Mouse (Mus musculus): ENCODE data around the gene Tmub1. TPM values are rescaled to one million over a fixed set of nuclear protein-coding genes. Genes with fewer than 3 reads are reported as not detected.
"Not testable (repeated sequence)": the region's sequence is repeated elsewhere in the genome, so short reads cannot be mapped to it uniquely, and the experiment has no call there.

Tmub1 gene
- total and polyA plus RNA-seq, 2 experiments from 2014 or later: 16.5 to 36.7 TPM

DNA sequence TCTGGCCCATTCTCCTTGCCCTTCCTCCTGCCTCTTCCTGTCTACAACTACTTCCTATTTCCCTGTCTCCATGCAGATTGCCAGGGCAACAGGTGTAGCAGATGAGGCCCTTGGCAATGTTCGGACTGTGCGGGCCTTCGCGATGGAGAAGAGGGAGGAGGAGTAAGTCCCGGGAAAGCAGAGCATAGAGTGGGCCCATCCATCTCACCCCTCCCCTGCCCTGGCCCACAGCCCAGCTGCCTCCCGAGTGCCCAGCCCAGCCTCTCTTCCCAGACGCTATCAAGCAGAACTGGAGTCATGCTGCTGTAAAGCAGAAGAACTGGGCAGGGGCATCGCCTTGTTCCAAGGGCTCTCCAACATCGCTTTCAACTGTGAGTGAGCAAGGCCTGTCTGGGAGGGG is 45.7 kb downstream of the Tmub1 start:
- Histone ChIP-seq H3K9ac (replicated peaks; ENCODE audit: low read depth, low read length) (no peak overlapping the region), H3K27ac (ENCODE audit: low read depth) (no peak overlapping the region), H3K4me3 (ENCODE audit: low read depth, low read length) (no peak overlapping the region), H3K4me1 (ENCODE audit: control insufficient read depth, insufficient read depth) (no peaks in the 10 kb centered on the region), H3K4me2 (ENCODE audit: low read depth, low read length) (no peak overlapping the region), H3K36me3 (replicated peaks; ENCODE audit: control insufficient read depth, insufficient read depth, low read length) (peaks cover 59% of the 10 kb centered on the region), H3K27me3 (ENCODE audit: control insufficient read depth, insufficient read depth, low read length) (no peaks in the 10 kb centered on the region), H3K9me3 (replicated peaks; ENCODE audit: control insufficient read depth, low read length) (no peaks in the 10 kb centered on the region)
- TF ChIP-seq CTCF (IDR thresholded peaks at IDR 0.05; ENCODE audit: low read depth): no peak
- no peak for TF ChIP-seq EP300 (IDR thresholded peaks at IDR 0.05; ENCODE audit: low read depth)
- ATAC-seq (ENCODE audit: insufficient read depth, low read depth) (peak; percentile 47), DNase-seq (ENCODE audit: low spot score) (no peak)
- 32% methylated on average over 9 of the region's 9 CpGs for WGBS

DNA sequence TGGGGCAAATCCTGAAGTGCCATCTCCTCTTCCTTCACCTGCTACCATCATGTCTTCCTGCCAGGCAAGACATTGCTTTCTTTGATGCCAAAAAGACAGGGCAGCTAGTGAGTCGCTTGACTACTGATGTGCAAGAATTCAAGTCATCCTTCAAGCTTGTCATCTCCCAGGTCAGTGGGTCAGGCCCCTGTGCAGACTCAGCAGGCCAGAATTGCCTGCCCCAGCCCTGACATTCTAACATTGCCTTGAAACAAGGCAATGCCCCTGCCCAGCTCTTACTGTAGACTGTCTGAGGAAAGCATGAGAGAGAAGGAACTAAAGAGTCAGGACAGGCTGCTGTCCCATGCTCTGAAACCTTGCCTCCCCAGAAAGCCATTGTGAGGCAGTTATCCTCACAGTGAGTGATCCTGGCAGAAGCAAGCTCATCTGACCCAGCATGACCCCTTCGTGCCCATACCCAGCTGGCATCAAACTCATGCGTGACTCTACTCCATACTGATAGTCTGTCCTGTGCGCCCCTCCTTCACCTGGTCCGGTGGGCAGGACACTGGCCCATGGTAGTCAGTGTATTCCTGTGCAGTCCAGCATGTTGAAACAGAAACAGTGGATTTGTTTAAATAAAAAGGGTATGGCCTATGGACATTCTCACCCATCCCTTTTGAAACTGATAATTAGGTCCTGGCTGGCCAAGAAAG is 46.6 kb downstream of the Tmub1 start:
- TF ChIP-seq CTCF (IDR thresholded peaks at IDR 0.05; ENCODE audit: low read depth) (no peak), EP300 (IDR thresholded peaks at IDR 0.05; ENCODE audit: low read depth) (no peak)
- DNase-seq (ENCODE audit: low spot score): no peak
- no peak for ATAC-seq (ENCODE audit: insufficient read depth, low read depth)
- H3K4me2 ChIP-seq (ENCODE audit: low read depth, low read length): no peak overlapping the region
- no peak overlapping the region for H3K27ac ChIP-seq (ENCODE audit: low read depth)
- no peaks in the 10 kb centered on the region for H3K27me3 ChIP-seq (ENCODE audit: control insufficient read depth, insufficient read depth, low read length)
- H3K4me1 ChIP-seq (ENCODE audit: control insufficient read depth, insufficient read depth): no peaks in the 10 kb centered on the region
- H3K9me3 ChIP-seq (replicated peaks; ENCODE audit: control insufficient read depth, low read length): no peaks in the 10 kb centered on the region
- no peak overlapping the region for H3K9ac ChIP-seq (replicated peaks; ENCODE audit: low read depth, low read length)
- 87% methylated on average over 5 of the region's 5 CpGs for WGBS
- peaks cover 53% of the 10 kb centered on the region for H3K36me3 ChIP-seq (replicated peaks; ENCODE audit: control insufficient read depth, insufficient read depth, low read length)
- H3K4me3 ChIP-seq (ENCODE audit: low read depth, low read length): no peak overlapping the region

DNA sequence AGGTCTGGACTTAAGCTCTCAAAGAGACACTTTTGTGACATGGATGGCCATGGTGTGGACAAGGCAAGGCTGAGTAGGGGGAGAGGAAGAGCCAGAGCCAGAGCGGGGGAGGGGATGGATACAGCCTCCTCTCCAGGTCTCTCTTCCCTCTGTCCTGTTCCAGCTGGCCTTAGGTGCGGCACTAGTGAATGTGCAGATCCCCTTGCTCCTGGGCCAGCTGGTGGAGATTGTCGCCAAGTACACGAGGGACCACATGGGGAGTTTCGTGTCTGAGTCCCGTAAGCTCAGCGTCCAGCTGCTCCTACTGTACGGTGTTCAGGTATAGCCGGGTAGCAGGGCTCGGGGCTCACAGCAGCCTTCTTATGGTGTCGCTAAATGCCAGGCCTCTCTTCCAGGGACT is 47.3 kb downstream of the Tmub1 start:
- Histone ChIP-seq H3K4me1 (ENCODE audit: control insufficient read depth, insufficient read depth) (no peaks in the 10 kb centered on the region), H3K4me2 (ENCODE audit: low read depth, low read length) (no peak overlapping the region), H3K9me3 (replicated peaks; ENCODE audit: control insufficient read depth, low read length) (no peaks in the 10 kb centered on the region), H3K36me3 (replicated peaks; ENCODE audit: control insufficient read depth, insufficient read depth, low read length) (peaks cover 51% of the 10 kb centered on the region), H3K4me3 (ENCODE audit: low read depth, low read length) (no peak overlapping the region), H3K27ac (ENCODE audit: low read depth) (no peak overlapping the region), H3K27me3 (ENCODE audit: control insufficient read depth, insufficient read depth, low read length) (no peaks in the 10 kb centered on the region), H3K9ac (replicated peaks; ENCODE audit: low read depth, low read length) (no peak overlapping the region)
- TF ChIP-seq EP300 (IDR thresholded peaks at IDR 0.05; ENCODE audit: low read depth) (no peak), CTCF (IDR thresholded peaks at IDR 0.05; ENCODE audit: low read depth) (no peak)
- WGBS: 86% methylated on average over 11 of the region's 11 CpGs
- ATAC-seq (ENCODE audit: insufficient read depth, low read depth) (no peak), DNase-seq (ENCODE audit: low spot score) (no peak)

GRCm38 (mm10) chr5:24399686-24400085 is 48.0 kb downstream of the Tmub1 start:
- Histone ChIP-seq H3K4me2 (ENCODE audit: low read depth, low read length) (no peak overlapping the region), H3K27me3 (ENCODE audit: control insufficient read depth, insufficient read depth, low read length) (no peaks in the 10 kb centered on the region), H3K9me3 (replicated peaks; ENCODE audit: control insufficient read depth, low read length) (no peaks in the 10 kb centered on the region), H3K4me3 (ENCODE audit: low read depth, low read length) (no peak overlapping the region), H3K9ac (replicated peaks; ENCODE audit: low read depth, low read length) (no peak overlapping the region), H3K4me1 (ENCODE audit: control insufficient read depth, insufficient read depth) (0 out of 2 replicates have a peak, but pooled peaks cover 3% of the 10 kb centered on the region), H3K36me3 (replicated peaks; ENCODE audit: control insufficient read depth, insufficient read depth, low read length) (peaks cover 48% of the 10 kb centered on the region), H3K27ac (ENCODE audit: low read depth) (no peak overlapping the region)
- TF ChIP-seq CTCF (IDR thresholded peaks at IDR 0.05; ENCODE audit: low read depth) (no peak), EP300 (IDR thresholded peaks at IDR 0.05; ENCODE audit: low read depth) (no peak)
- WGBS: 78% methylated on average over 10 of the region's 10 CpGs
- ATAC-seq (ENCODE audit: insufficient read depth, low read depth) (no peak), DNase-seq (ENCODE audit: low spot score) (no peak)

DNA sequence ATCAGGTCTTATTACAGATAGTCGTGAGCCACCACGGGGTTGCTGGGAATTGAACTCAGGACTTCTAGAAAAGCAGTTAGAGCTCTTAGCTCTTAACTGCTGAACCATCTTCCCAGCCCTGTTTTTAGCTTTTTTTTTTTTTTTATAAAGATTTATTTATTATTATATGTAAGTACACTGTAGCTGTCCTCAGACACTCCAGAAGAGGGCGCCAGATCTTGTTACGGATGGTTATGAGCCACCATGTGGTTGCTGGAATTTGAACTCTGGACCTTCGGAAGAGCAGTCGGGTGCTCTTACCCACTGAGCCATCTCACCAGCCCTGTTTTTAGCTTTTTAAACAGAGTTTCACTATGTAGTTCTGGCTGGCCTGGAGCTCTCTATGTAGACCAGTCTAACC is 51.4 kb downstream of the Tmub1 start:
- not testable (repeated sequence) for H3K27me3 ChIP-seq (ENCODE audit: control insufficient read depth, insufficient read depth, low read length); H3K27ac ChIP-seq (ENCODE audit: low read depth); ATAC-seq (ENCODE audit: insufficient read depth, low read depth); DNase-seq (ENCODE audit: low spot score); H3K4me2 ChIP-seq (ENCODE audit: low read depth, low read length); H3K9me3 ChIP-seq (replicated peaks; ENCODE audit: control insufficient read depth, low read length); H3K4me3 ChIP-seq (ENCODE audit: low read depth, low read length); H3K4me1 ChIP-seq (ENCODE audit: control insufficient read depth, insufficient read depth); H3K9ac ChIP-seq (replicated peaks; ENCODE audit: low read depth, low read length)
- WGBS: 88% methylated on average over 6 of the region's 6 CpGs
- H3K36me3 ChIP-seq (replicated peaks; ENCODE audit: control insufficient read depth, insufficient read depth, low read length): peaks cover 22% of the 10 kb centered on the region

Other genes starting within 250 kb of the Tmub1 start
- gene Kcnh2, start 96.2 kb downstream of the Tmub1 start, total RNA-seq (2014; rRNA removed; ENCODE audit: low replicate concordance): 86.1 and 120 TPM in 2 replicates
- 29.4 and 32.1 TPM in 2 replicates for gene Kcnh2, start 96.2 kb downstream of the Tmub1 start, polyA plus RNA-seq (2015; fragmentation: Nextera tagmentation; extraction: Ambion mirVana)
- gene Nos3, start 83.0 kb downstream of the Tmub1 start, total RNA-seq (2014; rRNA removed; ENCODE audit: low replicate concordance): 50.9 and 52.1 TPM in 2 replicates
- gene Nos3, start 83.0 kb downstream of the Tmub1 start, polyA plus RNA-seq (2015; fragmentation: Nextera tagmentation; extraction: Ambion mirVana): 21.1 and 25.6 TPM in 2 replicates
- 0.15 and 0.66 TPM in 2 replicates for gene Atg9b, start 55.7 kb downstream of the Tmub1 start, total RNA-seq (2014; rRNA removed; ENCODE audit: low replicate concordance)
- 0.34 and 0.47 TPM in 2 replicates for gene Atg9b, start 55.7 kb downstream of the Tmub1 start, polyA plus RNA-seq (2015; fragmentation: Nextera tagmentation; extraction: Ambion mirVana)
- gene Abcb8, start 54.2 kb downstream of the Tmub1 start, total RNA-seq (2014; rRNA removed; ENCODE audit: low replicate concordance): 141 and 159 TPM in 2 replicates
- 69.2 and 73.2 TPM in 2 replicates for gene Abcb8, start 54.2 kb downstream of the Tmub1 start, polyA plus RNA-seq (2015; fragmentation: Nextera tagmentation; extraction: Ambion mirVana)
- gene Asic3, start 34.5 kb downstream of the Tmub1 start, total RNA-seq (2014; rRNA removed; ENCODE audit: low replicate concordance): not detected in 2 replicates
- gene Asic3, start 34.5 kb downstream of the Tmub1 start, polyA plus RNA-seq (2015; fragmentation: Nextera tagmentation; extraction: Ambion mirVana): 0.08 and 0.10 TPM in 2 replicates
- gene Cdk5, start 24.3 kb downstream of the Tmub1 start, total RNA-seq (2014; rRNA removed; ENCODE audit: low replicate concordance): 17.3 and 21.6 TPM in 2 replicates
- gene Cdk5, start 24.3 kb downstream of the Tmub1 start, polyA plus RNA-seq (2015; fragmentation: Nextera tagmentation; extraction: Ambion mirVana): 30.9 and 32.2 TPM in 2 replicates
- gene Slc4a2, start 24.0 kb downstream of the Tmub1 start, total RNA-seq (2014; rRNA removed; ENCODE audit: low replicate concordance): 74.9 and 110 TPM in 2 replicates
- gene Slc4a2, start 24.0 kb downstream of the Tmub1 start, polyA plus RNA-seq (2015; fragmentation: Nextera tagmentation; extraction: Ambion mirVana): 20.8 and 21.5 TPM in 2 replicates
- 368 and 470 TPM in 2 replicates for gene Fastk, start 2.6 kb downstream of the Tmub1 start, total RNA-seq (2014; rRNA removed; ENCODE audit: low replicate concordance)
- gene Fastk, start 2.6 kb downstream of the Tmub1 start, polyA plus RNA-seq (2015; fragmentation: Nextera tagmentation; extraction: Ambion mirVana): 219 and 223 TPM in 2 replicates
- 39.3 and 40.6 TPM in 2 replicates for gene Agap3, start 4.3 kb upstream of the Tmub1 start, total RNA-seq (2014; rRNA removed; ENCODE audit: low replicate concordance)
- gene Agap3, start 4.3 kb upstream of the Tmub1 start, polyA plus RNA-seq (2015; fragmentation: Nextera tagmentation; extraction: Ambion mirVana): 15.6 and 18.3 TPM in 2 replicates
- gene Gbx1, start 79.3 kb upstream of the Tmub1 start, total RNA-seq (2014; rRNA removed; ENCODE audit: low replicate concordance): not detected in 2 replicates
- gene Gbx1, start 79.3 kb upstream of the Tmub1 start, polyA plus RNA-seq (2015; fragmentation: Nextera tagmentation; extraction: Ambion mirVana): not detected in 2 replicates
- gene Asb10, start 93.1 kb upstream of the Tmub1 start, total RNA-seq (2014; rRNA removed; ENCODE audit: low replicate concordance): 34.4 and 44.0 TPM in 2 replicates
- gene Asb10, start 93.1 kb upstream of the Tmub1 start, polyA plus RNA-seq (2015; fragmentation: Nextera tagmentation; extraction: Ambion mirVana): 20.8 and 24.3 TPM in 2 replicates
- not detected in 2 replicates for gene 4931409K22Rik, start 109.0 kb upstream of the Tmub1 start, total RNA-seq (2014; rRNA removed; ENCODE audit: low replicate concordance)
- gene 4931409K22Rik, start 109.0 kb upstream of the Tmub1 start, polyA plus RNA-seq (2015; fragmentation: Nextera tagmentation; extraction: Ambion mirVana): not detected in 2 replicates
- gene Abcf2, start 129.6 kb upstream of the Tmub1 start, total RNA-seq (2014; rRNA removed; ENCODE audit: low replicate concordance): 53.7 and 56.0 TPM in 2 replicates
- 46.0 and 49.6 TPM in 2 replicates for gene Abcf2, start 129.6 kb upstream of the Tmub1 start, polyA plus RNA-seq (2015; fragmentation: Nextera tagmentation; extraction: Ambion mirVana)
- 34.9 and 64.4 TPM in 2 replicates for gene Chpf2, start 138.9 kb upstream of the Tmub1 start, total RNA-seq (2014; rRNA removed; ENCODE audit: low replicate concordance)
- gene Chpf2, start 138.9 kb upstream of the Tmub1 start, polyA plus RNA-seq (2015; fragmentation: Nextera tagmentation; extraction: Ambion mirVana): 10.5 and 13.2 TPM in 2 replicates
- 79.2 and 98.4 TPM in 2 replicates for gene Smarcd3, start 176.6 kb upstream of the Tmub1 start, total RNA-seq (2014; rRNA removed; ENCODE audit: low replicate concordance)
- gene Smarcd3, start 176.6 kb upstream of the Tmub1 start, polyA plus RNA-seq (2015; fragmentation: Nextera tagmentation; extraction: Ambion mirVana): 33.9 and 36.9 TPM in 2 replicates
- 20.4 and 25.6 TPM in 2 replicates for gene Nub1, start 237.7 kb upstream of the Tmub1 start, total RNA-seq (2014; rRNA removed; ENCODE audit: low replicate concordance)
- 19.5 and 21.3 TPM in 2 replicates for gene Nub1, start 237.7 kb upstream of the Tmub1 start, polyA plus RNA-seq (2015; fragmentation: Nextera tagmentation; extraction: Ambion mirVana)